Mouse (Mus musculus) megakaryocyte, embryonic 14.5 days (primary cell): ENCODE measurements at regions not wholly inside any gene's neighbourhood (a gene's known extent, or its start where the extent isn't known, plus 50 kb on each side); places are given as distances from the start of the nearest gene placed in this dataset.

Experiments used
- H3K27me3 ChIP-seq: replicated peaks from 2 replicates; pipeline ENCODE3; 2012; ENCODE audit warnings: inconsistent platforms
- H3K36me3 ChIP-seq: replicated peaks from 2 replicates; pipeline ENCODE3; 2012; ENCODE audit warnings: low read length, inconsistent platforms, mixed read lengths
- H3K4me1 ChIP-seq: 2 replicates; pipeline ENCODE4 v1.6.1; 2012; ENCODE audit warnings: inconsistent platforms
- H3K4me3 ChIP-seq: replicated peaks from 2 replicates; pipeline ENCODE3; 2012; ENCODE audit warnings: moderate library complexity, mild to moderate bottlenecking, inconsistent platforms
- H3K9me3 ChIP-seq: 2 replicates; pipeline ENCODE4 v1.6.1; 2012; ENCODE audit warnings: inconsistent platforms
- FLI1 ChIP-seq: IDR thresholded peaks from 2 replicates; pipeline ENCODE4 v1.6.1; 2012; ENCODE audit warnings: low read length, inconsistent platforms, mixed read lengths
- GATA1 ChIP-seq: IDR thresholded peaks from 3 replicates; pipeline ENCODE4 v1.6.1; 2012; ENCODE audit warnings: mixed read lengths, low read length, inconsistent platforms, borderline replicate concordance

DNA sequence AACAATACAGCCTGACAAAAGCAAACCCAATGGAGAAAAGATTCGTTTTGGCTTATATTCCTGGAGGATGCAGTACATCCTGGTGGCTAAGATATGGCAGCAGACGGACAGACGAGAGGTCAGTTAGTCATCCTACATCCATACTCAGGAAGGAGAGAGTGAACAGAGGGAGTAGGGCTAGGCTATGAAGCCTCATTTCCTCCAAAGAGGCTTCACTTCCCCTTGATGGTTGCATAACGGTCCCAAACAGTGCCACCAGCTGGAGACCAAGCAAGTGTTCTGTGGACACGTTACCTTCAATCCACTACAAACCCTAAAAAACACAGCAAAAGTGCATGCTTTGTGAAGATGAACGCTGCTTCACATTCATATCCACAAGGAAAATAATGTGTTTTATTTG lies 442.1 kb downstream of the Dmrt2 start:
- Histone ChIP-seq H3K36me3 (no peaks in the 10 kb centered on the region), H3K9me3 (peaks cover 12% of the 10 kb centered on the region; the same call in 1 of the 2 replicates), H3K4me3 (no peak overlapping the region), H3K27me3 (no peaks in the 10 kb centered on the region), H3K4me1 (no peaks in the 10 kb centered on the region)
- TF ChIP-seq GATA1 (no peak), FLI1 (no peak)

DNA sequence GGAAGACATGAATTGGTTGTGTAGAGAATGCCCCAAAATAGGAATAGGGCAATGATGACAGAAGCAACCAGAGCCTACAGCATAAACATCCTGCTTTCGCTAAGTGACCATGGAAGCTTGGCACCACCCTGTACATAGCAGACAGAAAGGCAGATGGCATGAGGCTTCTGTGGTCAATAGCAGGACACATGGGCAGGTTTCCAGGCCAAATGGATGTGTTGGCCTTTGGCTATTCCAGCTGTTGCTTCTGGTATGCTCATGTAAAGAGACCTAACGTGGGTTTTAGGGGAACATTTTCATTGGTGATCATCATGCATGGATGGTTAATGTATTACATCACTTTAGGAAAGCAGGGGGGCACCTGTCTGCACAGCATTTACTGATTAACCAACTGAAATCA lies 456.2 kb downstream of the Dmrt2 start:
- TF ChIP-seq FLI1, result no peak
- no peak for TF ChIP-seq GATA1
- no peaks in the 10 kb centered on the region for H3K9me3 ChIP-seq
- no peaks in the 10 kb centered on the region for H3K4me1 ChIP-seq
- H3K36me3 ChIP-seq, result no peaks in the 10 kb centered on the region
- H3K27me3 ChIP-seq, result no peaks in the 10 kb centered on the region
- H3K4me3 ChIP-seq, result no peak overlapping the region

DNA sequence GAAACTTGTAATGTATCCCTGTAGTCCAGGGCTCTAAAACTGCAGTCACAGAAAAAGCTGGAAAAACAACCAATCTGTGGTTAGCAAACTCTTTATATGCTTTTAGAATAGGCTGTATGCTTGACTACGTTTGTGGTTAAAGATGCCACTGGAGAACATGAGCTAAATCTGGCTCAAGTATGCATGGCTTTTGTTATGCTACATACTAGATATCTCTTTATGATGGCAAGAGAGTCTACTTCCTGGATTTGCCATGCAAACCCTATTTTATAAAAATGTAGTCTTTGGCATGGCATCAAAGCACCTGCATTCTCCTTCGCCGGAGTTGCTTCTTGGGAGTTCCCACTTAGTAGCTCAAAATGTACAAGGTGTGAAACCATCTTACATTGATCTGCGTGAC lies 462.2 kb downstream of the Dmrt2 start:
- H3K36me3 ChIP-seq, result no peaks in the 10 kb centered on the region
- H3K4me1 ChIP-seq, result no peaks in the 10 kb centered on the region
- H3K27me3 ChIP-seq, result no peaks in the 10 kb centered on the region
- H3K9me3 ChIP-seq, result peaks cover 5% of the 10 kb centered on the region; the same call in 1 of the 2 replicates
- no peak overlapping the region for H3K4me3 ChIP-seq
- TF ChIP-seq FLI1, result no peak

DNA sequence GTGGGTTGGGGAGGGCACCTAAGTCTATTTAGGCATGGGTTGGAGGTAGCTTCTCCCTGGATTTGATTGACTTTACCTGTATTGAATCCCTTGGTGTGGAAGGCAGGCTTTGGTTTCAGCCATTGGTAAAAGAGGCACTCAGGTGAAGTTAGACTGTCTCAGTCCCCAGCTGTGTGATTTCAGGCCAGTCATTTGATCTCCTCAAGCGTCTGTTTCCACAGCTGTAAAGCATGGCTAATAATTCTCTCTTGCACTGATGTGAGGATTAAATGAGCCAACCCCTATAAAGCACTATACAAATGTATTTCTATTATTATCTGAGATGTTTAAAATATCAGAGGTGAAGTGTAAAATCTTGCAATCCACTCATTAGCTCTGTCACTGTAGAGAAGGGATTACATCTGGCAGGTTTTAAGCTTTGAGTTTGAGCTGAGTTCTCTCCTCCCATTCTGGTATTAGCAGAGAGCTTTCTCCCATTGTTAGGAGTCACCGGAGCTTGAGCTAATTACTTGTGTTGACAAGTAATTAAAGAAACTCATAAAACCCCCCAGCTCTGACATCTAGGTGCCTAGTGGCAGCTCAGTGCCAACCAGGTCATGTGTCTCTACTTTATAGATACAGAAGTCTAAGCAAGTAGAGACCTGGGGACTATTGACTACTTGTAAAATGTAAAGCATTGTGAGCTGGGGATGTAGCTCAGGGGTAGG lies 463.3 kb downstream of the Dmrt2 start:
- TF ChIP-seq GATA1, result no peak
- TF ChIP-seq FLI1, result no peak
- H3K4me3 ChIP-seq, result no peak overlapping the region
- no peaks in the 10 kb centered on the region for H3K4me1 ChIP-seq
- no peaks in the 10 kb centered on the region for H3K27me3 ChIP-seq
- peaks cover 6% of the 10 kb centered on the region; the same call in 1 of the 2 replicates for H3K9me3 ChIP-seq
- H3K36me3 ChIP-seq, result no peaks in the 10 kb centered on the region

DNA sequence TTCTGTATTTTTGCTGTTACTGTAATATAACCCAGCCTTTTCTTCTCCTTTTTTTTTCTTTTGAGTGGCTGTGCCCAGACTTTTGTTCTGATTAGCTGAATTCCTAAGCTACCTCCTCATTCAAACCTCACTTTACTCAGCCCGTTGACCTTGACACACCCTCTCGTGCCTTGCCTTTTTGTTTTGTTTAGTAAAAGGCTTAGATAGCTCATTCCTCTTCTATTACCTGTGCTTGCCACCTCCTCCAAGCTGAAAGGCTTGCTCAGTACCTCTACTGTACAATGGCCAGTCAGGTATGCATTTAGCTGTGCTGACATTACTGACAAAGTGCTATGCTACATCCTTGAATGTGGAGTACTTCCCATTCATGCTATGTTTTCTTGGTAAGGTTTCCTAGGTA lies 464.2 kb upstream of the Smarca2 start:
- no peak for TF ChIP-seq GATA1
- no peak for TF ChIP-seq FLI1
- Histone ChIP-seq H3K4me1 (no peaks in the 10 kb centered on the region), H3K36me3 (no peaks in the 10 kb centered on the region)

DNA sequence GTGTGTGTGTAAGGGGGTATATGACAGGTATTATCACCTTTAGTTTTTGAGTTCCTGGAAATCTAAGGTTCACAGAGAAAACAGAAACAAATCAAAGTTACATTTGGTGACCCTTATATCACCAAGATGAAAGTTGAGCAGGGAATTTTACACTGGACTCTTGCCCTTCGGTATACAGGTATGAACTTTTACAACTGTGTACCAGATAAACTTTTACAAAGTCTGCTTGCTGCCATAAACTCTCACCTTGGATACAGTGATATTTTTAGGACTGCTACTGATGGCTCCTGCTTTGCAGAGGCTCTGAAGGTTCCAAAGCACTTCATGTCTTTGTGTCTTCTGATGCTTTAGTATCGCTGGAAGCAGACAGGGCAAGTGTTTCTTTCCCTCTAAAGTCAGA lies 461.3 kb upstream of the Smarca2 start:
- TF ChIP-seq FLI1 (no peak), GATA1 (no peak)
- peaks cover 2% of the 10 kb centered on the region for H3K9me3 ChIP-seq
- H3K36me3 ChIP-seq, result no peaks in the 10 kb centered on the region

More for the DNA sequence above, 464.2 kb upstream of the Smarca2 start:
- Histone ChIP-seq H3K27me3 (no peaks in the 10 kb centered on the region), H3K9me3 (peaks cover 6% of the 10 kb centered on the region), H3K4me3 (no peak overlapping the region)

DNA sequence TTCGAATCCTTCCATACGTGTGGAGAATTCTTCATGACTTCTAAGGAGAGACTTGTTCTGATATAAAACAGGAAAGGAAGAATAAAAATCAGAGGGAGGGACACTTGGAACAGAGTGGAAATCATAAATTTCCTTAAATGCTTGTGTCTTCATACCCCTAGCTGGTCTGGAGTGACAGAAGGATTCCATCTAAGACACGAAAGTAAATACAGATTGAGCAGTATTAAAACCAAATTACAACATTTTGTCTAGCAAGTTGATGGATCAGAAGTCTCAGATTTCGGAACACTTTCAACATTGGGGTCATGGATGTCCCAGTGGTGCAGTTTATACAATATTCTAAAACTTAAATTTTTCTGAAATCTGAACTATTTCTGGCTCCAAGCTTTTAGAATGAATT lies 453.6 kb upstream of the Smarca2 start:
- TF ChIP-seq FLI1 (no peak), GATA1 (no peak)

More for the DNA sequence above, 461.3 kb upstream of the Smarca2 start:
- no peaks in the 10 kb centered on the region for H3K4me1 ChIP-seq
- no peak overlapping the region for H3K4me3 ChIP-seq
- no peaks in the 10 kb centered on the region for H3K27me3 ChIP-seq

DNA sequence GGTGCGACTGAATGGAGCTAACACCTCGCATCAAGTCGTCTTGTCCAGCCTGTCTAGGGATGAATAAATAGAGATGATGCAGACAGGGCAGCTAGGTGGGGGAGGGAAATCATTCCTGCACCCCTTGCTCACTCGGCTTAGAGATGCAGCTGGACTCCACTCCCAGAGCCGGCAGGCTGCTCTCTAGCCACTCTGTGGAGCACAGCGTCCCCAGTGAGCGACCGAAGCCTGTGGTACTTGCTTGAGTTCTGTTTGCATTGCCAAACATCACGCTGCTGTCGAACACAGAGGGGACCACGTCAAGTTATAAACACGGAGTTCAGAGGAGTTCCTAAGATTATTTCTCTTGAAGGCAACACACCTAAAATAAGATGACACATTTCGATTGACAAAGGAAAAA lies 439.9 kb upstream of the Smarca2 start:
- H3K4me3 ChIP-seq, result no peak overlapping the region
- H3K4me1 ChIP-seq, result no peaks in the 10 kb centered on the region
- 0 out of 2 replicates have a peak, but pooled peaks cover 4% of the 10 kb centered on the region for H3K9me3 ChIP-seq
- H3K36me3 ChIP-seq, result no peaks in the 10 kb centered on the region
- TF ChIP-seq FLI1, result no peak
- no peak for TF ChIP-seq GATA1
- H3K27me3 ChIP-seq, result no peaks in the 10 kb centered on the region

More for the DNA sequence above, 453.6 kb upstream of the Smarca2 start:
- no peaks in the 10 kb centered on the region for H3K4me1 ChIP-seq
- no peaks in the 10 kb centered on the region for H3K9me3 ChIP-seq
- H3K4me3 ChIP-seq, result no peak overlapping the region
- no peaks in the 10 kb centered on the region for H3K27me3 ChIP-seq
- H3K36me3 ChIP-seq, result no peaks in the 10 kb centered on the region

DNA sequence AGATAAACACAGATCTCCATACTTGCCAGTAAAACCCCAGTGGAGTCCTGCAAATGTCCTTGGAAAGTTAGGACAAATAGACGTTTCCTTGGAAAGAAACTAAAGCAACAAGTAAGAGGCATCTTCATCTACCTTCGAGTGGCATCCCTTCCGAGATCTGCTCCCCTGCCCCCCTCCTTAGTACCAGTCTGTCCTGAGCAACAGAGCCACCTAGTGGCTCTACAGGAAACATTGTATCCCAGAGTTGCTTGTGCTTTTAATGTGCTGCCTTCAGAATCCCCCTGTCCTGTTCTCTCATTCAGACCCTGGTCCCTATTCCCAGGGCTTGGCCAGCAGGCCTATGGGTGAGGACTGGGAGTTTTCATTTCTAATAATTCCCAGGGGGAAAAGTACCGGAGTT lies 423.1 kb upstream of the Smarca2 start:
- H3K9me3 ChIP-seq, result no peaks in the 10 kb centered on the region
- H3K4me3 ChIP-seq, result no peak overlapping the region
- no peak for TF ChIP-seq FLI1
- TF ChIP-seq GATA1, result no peak
- no peaks in the 10 kb centered on the region for H3K27me3 ChIP-seq
- no peaks in the 10 kb centered on the region for H3K36me3 ChIP-seq
- H3K4me1 ChIP-seq, result no peaks in the 10 kb centered on the region

DNA sequence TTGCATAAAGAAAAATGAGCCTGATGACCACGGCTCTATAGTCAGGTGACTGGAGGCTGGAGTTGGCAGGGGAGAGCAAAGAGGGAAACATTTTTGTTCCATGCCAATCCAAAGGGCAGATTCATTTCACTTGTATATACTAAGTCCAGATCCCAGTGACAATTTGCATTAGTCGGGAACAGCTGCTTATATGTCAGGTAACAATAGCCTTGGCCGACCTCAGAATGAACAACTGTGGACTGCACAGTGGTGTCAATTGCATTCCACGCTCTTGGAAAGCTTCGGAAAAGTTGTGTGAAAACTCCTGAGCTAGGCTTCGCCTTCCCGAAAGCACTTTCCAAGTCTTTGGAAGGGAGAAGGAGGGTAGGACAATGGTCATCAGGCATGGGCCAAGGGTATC lies 419.8 kb upstream of the Smarca2 start:
- Histone ChIP-seq H3K9me3 (no peaks in the 10 kb centered on the region), H3K36me3 (no peaks in the 10 kb centered on the region), H3K4me3 (no peak overlapping the region), H3K27me3 (no peaks in the 10 kb centered on the region), H3K4me1 (no peaks in the 10 kb centered on the region)
- TF ChIP-seq FLI1 (no peak), GATA1 (no peak)

DNA sequence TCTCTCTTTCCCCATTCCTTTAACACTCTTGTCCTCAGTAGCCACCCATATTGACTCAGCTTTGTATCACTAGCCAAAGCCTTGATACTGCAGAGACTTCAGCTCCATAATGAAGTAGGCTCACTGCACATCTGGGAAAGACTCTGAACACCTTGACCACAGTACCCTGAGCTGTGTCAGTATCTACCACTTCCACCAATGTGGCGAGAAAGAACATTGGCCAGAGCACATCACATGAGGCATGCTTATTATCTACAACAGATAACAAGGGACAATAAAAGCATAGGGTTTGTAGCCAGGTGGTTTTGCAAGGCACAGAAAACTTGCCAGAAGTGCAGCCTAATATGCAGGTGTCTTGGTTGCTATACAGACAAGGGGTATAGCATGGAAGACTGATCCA lies 414.0 kb upstream of the Smarca2 start:
- no peak for TF ChIP-seq FLI1
- TF ChIP-seq GATA1, result no peak
- no peaks in the 10 kb centered on the region for H3K9me3 ChIP-seq
- H3K36me3 ChIP-seq, result no peaks in the 10 kb centered on the region
- H3K4me3 ChIP-seq, result no peak overlapping the region
- no peaks in the 10 kb centered on the region for H3K4me1 ChIP-seq
- H3K27me3 ChIP-seq, result no peaks in the 10 kb centered on the region
